Mouse (Mus musculus): Measurements from ENCODE around the gene Cited4.

The Cited4 gene

DNA sequence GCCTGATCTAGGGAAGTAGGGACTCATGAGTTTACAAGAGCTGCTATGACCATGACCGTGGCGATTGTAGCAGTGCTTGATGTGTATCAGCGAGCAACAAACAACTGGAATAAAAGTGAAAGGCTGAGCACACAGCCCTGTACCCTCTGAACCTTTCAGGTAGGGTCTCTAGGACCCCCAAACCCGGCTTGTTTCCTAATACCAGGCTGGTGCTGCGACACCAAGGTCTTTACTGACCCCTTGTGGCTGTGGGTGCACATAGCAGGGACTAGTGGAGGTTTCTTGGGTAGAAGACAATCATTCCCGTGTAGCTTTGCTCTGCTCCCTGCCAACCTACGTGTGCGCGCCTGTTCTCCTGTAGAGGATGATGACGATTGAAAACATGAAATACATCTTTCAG lies 15.8 kb downstream of the Cited4 start:
- DNase-seq, result peak; percentile 63

DNA sequence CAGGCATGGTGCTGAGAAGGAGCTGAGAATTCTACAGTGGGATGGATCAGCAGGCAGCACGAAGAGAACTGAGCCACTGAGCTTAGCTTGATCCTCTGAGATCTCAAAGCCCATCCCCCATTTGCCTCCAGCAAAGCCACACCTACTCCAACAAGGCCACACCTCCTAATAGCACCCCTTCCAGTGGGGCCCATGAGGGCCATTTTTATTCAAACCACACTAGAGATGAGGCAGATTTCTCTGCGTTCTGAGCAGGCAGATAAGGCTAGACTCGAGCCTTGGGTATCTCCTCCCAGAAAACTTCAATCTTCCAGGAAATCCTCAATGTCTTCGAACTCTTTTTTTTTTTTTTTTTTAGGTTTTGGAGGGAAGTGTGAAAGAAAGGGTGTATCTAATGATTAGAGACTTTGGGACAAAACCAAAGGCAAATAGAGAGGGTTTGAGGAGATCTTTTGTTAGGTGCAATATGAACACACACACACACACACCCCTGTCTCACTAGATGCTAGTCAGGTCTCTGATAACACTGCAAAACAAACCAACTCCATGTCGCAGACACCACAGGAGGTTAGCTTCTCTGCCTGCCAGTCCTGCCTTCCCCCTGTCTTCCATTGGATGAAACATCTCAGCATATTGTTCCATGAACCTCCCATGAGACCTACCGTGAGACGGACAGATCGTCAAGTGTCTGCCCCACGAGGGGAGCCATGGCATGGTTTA lies 17.1 kb downstream of the Cited4 start:
- no peak for DNase-seq

DNA sequence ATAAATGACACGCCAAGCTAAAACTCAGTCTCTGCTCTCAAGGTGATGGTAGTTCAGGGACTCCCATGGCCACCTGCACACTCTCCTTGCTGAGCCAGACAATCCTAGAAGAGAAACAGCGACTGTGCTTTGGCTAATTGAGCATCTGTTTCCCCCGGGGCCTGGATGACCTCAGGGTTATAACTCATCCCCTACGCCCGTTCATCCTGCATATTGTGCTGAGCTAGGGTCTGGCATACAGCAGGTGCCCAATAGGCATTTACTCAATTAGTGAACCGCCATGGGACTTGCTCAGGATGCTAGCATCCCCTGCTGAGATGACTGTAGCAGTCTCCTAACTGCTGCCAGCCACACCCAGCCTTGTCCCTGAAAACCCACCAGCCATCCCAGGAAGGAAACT lies 20.9 kb downstream of the Cited4 start:
- no peak for DNase-seq

DNA sequence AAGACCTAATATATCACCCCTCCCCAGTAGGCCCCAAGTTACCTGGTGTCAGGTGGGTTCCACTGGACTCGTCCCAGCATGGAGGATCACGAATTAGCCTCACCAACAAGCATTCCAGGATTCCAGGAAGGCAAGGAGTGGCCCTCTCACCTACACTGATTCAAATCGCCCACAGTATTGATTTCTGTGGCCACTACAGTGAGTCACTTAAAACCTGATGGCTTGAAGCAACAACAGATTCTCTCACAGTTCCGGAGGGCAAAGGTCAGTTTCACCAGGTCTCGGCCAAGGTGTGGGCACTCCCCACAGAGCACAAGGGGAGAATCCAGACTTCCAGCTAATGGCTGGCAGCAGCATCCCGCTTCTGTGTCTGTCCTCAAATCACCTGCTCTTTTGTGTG lies 22.9 kb downstream of the Cited4 start:
- no peak for DNase-seq

DNA sequence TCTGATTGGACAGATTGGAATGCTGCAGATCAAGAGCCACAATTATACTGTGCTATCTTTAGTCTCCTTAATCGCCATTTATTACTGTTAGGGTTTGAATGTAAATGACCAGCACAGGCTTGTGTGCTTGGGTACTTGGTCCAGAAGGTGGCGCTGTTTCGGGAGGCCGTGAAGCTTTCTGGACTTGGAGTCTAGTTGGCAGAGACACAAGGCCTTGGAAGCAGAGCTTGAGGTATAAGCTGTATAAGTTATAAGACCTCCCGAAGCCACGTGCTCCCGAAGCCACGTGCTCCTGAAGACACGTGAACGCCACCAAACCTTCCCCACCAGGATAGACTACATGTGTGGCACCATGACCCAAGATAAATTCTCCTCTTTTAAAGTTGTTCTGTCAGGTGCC lies 26.3 kb downstream of the Cited4 start:
- DNase-seq, result peak; percentile 49

DNA sequence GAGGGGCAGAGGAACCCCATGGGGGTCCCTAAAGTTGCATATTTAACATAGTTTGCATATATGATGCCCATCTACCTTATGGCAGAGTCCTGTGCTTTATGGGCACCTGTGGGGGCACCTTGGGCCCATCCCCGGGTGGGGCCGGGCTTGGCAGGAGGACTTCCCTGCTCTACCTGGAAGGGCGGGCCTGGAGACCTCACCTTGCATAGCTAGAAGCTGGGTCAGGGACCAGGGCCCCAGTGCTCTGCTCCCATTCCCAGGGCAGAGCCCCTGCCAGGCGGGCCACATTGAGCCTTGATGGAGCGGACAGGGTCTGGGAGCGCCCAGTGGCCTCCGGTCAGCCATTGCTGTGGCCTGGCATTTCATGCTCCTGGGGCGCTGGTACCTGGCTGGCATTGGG lies 31.0 kb downstream of the Cited4 start:
- DNase-seq, result no peak

DNA sequence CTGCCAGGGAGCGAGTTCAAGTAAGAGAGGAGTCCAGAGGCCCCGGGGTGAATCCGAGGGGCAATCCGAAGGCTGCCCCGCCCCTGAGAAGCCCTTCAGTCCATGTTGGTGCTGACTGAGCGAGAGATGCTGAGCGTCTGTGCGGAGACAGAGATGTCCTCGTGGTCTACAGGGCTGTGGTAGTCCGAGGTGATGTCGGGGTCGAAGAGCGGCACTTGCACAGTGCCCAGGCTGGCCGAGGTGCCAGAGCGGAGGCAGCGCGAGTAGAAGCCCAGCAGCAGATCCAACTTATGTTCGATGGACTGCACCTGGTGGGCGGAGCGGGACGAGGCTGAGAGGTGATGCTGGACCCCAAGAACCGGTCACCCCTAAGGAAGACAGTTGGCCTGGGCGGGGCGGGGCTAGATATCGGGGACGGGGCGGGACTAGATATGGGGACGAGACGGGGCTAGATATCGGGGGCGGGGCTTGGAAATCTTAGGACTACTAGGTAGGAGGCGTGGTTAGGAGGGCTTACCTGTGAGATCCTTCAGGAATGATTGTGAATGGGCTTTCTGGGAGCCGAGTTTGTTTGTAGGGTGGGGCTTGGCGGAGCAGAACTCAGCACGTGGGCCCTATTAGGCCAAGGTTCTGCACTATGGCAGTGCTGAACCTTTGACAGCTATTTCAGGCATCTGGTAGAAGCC lies 31.6 kb downstream of the Cited4 start:
- DNase-seq, result no peak

DNA sequence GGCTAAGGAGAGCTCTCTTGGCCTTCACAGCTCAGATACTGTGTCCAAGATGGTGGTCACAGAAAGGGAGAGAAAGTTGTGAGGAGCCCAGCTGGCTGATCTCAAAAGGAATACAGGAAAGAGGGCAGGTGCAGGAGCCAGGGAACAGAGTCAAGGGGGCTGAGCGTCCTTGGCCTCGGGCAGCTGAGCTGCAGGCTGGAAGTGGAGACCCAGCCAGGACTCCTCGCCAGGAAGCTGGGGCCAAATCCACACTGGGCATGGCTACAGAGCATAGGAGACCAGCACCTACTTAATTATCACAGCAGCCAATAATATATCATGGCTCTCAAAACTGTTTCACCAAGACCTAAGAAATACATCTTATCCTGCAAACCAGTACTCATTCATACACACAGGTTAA lies 34.8 kb downstream of the Cited4 start:
- no peak for DNase-seq

DNA sequence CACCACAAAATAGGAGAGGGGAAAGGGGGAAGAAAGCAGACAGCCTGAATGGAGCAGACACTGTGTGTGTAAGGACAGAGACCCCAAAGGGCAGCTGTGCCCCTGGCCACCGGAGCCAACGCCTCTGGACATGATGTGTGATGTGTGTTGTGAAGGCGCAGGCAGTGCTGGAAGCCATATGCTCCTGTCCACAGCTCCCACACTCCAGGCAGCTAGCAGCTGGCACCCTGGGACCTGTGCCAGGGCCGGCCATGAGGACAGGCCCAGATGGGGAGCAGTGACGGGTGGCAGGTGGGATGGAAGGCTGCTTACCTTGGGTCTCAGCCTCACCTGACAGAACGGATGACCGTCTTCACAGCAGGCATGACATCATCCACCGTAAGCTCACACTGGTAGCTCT lies 35.7 kb downstream of the Cited4 start:
- DNase-seq, result peak; percentile 78

DNA sequence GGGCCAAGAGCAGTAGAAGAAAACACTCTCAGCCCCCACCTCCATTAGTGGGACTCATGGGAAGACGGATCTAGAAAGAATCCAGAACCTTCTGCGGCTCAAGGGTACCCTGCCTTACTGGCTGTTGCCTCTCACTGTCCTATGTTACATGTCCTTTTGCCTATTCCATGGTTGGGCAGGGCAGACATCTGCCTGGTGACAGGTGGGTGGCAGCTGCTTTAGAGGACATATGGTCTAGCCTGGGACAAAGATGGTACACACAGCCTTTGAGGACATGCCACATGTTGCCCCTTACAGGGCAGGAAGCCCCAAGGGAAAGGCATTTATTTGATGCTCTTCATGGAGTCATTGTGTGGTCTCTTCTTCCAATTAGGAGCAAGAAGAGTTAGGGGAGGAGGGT lies 36.1 kb downstream of the Cited4 start:
- no peak for DNase-seq

DNA sequence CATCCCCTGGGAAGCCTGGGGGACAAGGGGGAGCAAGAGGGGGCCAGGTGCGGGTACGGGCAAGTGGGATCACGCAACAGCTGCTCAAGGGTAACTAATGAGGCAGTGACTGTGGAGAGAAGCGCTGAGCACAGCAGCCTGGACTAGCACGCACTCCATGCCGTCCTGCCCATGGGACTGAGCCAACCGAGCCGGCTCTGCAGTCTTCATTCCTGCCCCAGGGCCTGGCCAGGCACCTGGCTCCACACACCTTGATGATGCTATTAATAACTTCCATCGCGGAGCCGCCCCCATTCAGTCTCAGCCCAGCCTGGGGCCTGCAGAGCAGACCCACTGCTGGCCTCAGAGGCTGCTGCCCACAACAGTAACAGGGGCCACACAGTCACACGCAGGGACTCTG lies 45.9 kb downstream of the Cited4 start:
- no peak for DNase-seq

DNA sequence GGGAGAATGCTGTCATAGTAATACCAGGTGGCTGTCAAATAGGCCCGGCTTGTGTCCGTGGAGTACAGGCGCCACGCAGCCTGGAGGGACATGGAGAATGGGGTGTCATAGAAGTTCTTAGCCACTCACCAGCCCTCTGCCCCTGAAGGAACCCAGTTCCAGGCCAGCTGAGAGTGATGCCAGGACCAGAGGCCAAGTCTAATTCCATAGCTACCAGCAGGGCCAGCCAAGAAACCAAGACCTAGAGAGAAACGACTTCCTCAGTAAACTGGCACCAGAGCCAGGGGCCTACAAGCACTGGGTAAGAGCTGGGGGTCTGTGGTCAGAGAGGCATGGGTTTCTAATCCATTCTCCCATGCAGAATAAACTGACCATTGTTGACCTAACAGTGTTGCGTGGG lies 46.6 kb downstream of the Cited4 start:
- DNase-seq, result no peak

DNA sequence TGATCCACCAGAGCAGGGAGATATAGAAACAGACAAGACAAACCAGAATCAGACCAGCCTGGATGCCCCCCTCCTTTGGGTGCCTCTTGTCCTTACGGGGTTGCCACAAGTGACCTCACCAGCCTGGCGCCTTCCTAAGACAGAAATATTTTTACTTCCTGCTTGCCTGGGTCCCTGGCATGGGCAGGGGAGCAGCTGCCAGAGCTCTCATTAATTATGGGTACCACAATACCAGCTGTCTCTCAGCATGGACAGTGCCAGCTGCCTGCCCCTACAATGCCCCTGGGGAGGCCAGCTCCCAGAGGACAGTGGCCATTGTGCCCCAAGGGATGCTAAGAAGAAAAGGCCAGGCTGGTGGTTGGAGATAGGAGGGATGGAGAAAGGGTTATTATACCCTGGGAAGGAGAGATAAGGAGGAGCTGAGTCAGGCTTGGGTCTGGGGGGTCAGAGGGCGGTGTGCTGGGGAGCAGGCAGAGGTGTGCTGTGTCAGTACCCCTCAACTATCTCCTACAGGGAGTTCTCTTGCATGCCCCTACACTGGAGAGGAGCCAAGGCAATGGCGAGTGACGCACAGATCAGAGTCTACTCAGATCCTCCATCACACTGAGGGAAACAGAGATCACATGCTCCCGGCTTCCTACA lies 47.6 kb downstream of the Cited4 start:
- no peak for DNase-seq

DNA sequence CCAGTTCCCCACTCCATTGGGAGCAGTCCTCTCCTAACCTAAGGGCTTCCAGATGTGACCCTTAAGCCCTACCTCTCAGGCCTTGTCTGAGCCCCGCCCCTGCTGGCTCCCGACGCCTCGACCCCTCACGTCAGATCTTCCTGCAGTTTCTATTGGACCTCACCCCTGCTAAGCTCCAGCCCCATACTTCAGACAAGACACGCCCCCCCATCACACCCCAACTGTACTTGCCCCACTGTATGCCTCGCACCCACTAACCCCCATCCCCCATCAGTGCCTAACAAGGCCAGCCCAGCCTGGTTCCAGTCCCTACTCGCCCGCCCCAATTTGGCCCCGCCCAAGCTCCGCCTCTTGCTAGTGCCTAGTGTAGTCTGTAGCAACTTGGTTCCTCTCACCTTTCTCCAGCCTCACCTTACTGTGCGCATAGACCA lies 49.8 kb downstream of the Cited4 start:
- DNase-seq, result no peak

DNA sequence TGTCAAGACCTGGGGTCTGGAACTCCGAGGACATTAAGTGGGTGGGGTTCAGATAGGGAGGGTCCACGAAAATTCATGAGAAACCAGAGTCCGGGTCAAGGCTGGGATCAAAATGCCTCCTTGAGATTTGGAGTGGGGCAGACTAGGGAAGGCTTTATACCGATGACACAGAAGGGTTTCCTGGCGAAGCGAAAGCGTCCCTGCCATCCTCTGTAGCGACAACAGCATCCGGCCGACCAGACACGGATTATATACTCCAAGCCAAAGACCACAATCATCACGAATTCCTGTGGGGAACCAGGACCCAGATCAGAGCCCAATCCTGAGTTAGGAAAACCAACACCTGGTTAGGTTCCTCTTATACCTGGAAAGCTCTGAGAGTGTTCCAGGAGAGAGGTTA lies 50.4 kb downstream of the Cited4 start:
- no peak for DNase-seq
